Mouse (Mus musculus) midbrain, embryonic 12.5 days (tissue): Measurements from ENCODE around the gene Erbb2. TPM values are rescaled to one million over a fixed set of nuclear protein-coding genes. Genes with fewer than 3 reads are reported as not detected.
A peak's percentile ranks its signal among the peaks of the same experiment; 100 is the strongest.

Source experiments
- ATAC-seq: fragments of 200-750 bp; cut with Nextera tagmentation; 2 replicates; pipeline ENCODE4 v1.8.0; 2017; ENCODE audit warnings: low read depth, moderate TSS enrichment, moderate library complexity; ENCODE audit not compliant: low FRiP score
- H3K27ac ChIP-seq: fragments of 300-500 bp; sonication (generic); replicated peaks from 2 replicates; pipeline ENCODE4 v1.5.1; 2016; ENCODE audit warnings: mild to moderate bottlenecking
- H3K27me3 ChIP-seq: fragments of 300-500 bp; sonication (generic); 2 replicates; pipeline ENCODE4 v1.6.1; 2016; ENCODE audit warnings: mild to moderate bottlenecking
- H3K36me3 ChIP-seq: fragments of 300-500 bp; sonication (generic); 2 replicates; pipeline ENCODE4 v1.6.1; 2016
- H3K4me1 ChIP-seq: fragments of 300-500 bp; sonication (generic); 2 replicates; pipeline ENCODE4 v1.6.1; 2016
- H3K4me2 ChIP-seq: fragments of 300-500 bp; sonication (generic); replicated peaks from 2 replicates; pipeline ENCODE4 v1.6.1; 2016; ENCODE audit warnings: mild to moderate bottlenecking, moderate library complexity
- H3K4me3 ChIP-seq: fragments of 300-500 bp; sonication (generic); 2 replicates; pipeline ENCODE4 v1.5.1; 2016; ENCODE audit warnings: mild to moderate bottlenecking
- H3K9ac ChIP-seq: fragments of 300-500 bp; sonication (generic); replicated peaks from 2 replicates; pipeline ENCODE4 v1.6.1; 2016; ENCODE audit warnings: mild to moderate bottlenecking, moderate library complexity
- H3K9me3 ChIP-seq: fragments of 300-500 bp; sonication (generic); 2 replicates; pipeline ENCODE4 v1.6.1; 2016; ENCODE audit warnings: mild to moderate bottlenecking
- WGBS: fragments of 180-500 bp; shearing (Covaris S2); methylation state at CpG from one replicate; pipeline ENCODE4 v1.1.7; 2016; 5-methylcytosine and 5-hydroxymethylcytosine counted together
- polyA plus RNA-seq: library from polyadenylated mRNA; unstranded; fragments of >200 nt; fragmentation: Nextera tagmentation; extraction: Ambion mirVana; gene quantifications from 2 replicates; pipeline ENCODE4 v1.2.1, GENCODE M21; 2016

Gene Erbb2
- polyA plus RNA-seq, 1 experiment from 2014 or later: 17.4 TPM

GRCm38 (mm10) chr11:98406621-98407020 lies 5.6 kb upstream of the Erbb2 start:
- no peaks in the 10 kb centered on the region for H3K9me3 ChIP-seq
- no peak for ATAC-seq

GRCm38 (mm10) chr11:98408872-98409271 lies 3.4 kb upstream of the Erbb2 start:
- H3K4me2 ChIP-seq: peak overlapping the region; percentile 26
- no peaks in the 10 kb centered on the region for H3K36me3 ChIP-seq
- H3K27me3 ChIP-seq: peaks cover 41% of the 10 kb centered on the region
- 0 out of 2 replicates have a peak overlapping the region, but pooled peaks have one; percentile 12 for H3K9ac ChIP-seq
- no peaks in the 10 kb centered on the region for H3K9me3 ChIP-seq
- peak overlapping the region; percentile 8; the same call in 1 of the 2 replicates for H3K27ac ChIP-seq
- peaks cover 33% of the 10 kb centered on the region for H3K4me1 ChIP-seq
- H3K4me3 ChIP-seq: 0 out of 2 replicates have a peak overlapping the region, but pooled peaks have one; percentile 1
- no peak for ATAC-seq
- 54% methylated on average over 8 of the region's 8 CpGs for WGBS

More at GRCm38 (mm10) chr11:98406621-98407020, 5.6 kb upstream of the Erbb2 start:
- Histone ChIP-seq H3K4me1 (peaks cover 14% of the 10 kb centered on the region), H3K4me3 (no peak overlapping the region), H3K27me3 (peaks cover 35% of the 10 kb centered on the region), H3K4me2 (no peak overlapping the region), H3K9ac (no peak overlapping the region), H3K27ac (no peak overlapping the region), H3K36me3 (no peaks in the 10 kb centered on the region)
- WGBS: 72% methylated on average over 6 of the region's 6 CpGs

- Histone ChIP-seq H3K9ac (0 out of 2 replicates have a peak overlapping the region, but pooled peaks have one; percentile 12), H3K4me2 (peak overlapping the region; percentile 26), H3K27ac (peak overlapping the region; percentile 8; the same call in 1 of the 2 replicates), H3K36me3 (no peaks in the 10 kb centered on the region), H3K9me3 (no peaks in the 10 kb centered on the region), H3K4me1 (peaks cover 38% of the 10 kb centered on the region), H3K4me3 (0 out of 2 replicates have a peak overlapping the region, but pooled peaks have one; percentile 1), H3K27me3 (peaks cover 45% of the 10 kb centered on the region)
- WGBS: 0% methylated on average over 9 of the region's 10 CpGs
- ATAC-seq: peak; percentile 59; the same call in 1 of the 2 replicates
These were observed 2.9 kb upstream of the Erbb2 start for GRCm38 (mm10) chr11:98409341-98409822.

GRCm38 (mm10) chr11:98412797-98413301 lies 579 bp downstream of the Erbb2 start:
- no peaks in the 10 kb centered on the region for H3K36me3 ChIP-seq
- peak overlapping the region; percentile 79 for H3K4me3 ChIP-seq
- H3K9ac ChIP-seq: peak overlapping the region; percentile 80
- no peaks in the 10 kb centered on the region for H3K9me3 ChIP-seq
- H3K27me3 ChIP-seq: peaks cover 43% of the 10 kb centered on the region
- H3K4me2 ChIP-seq: peak overlapping the region; percentile 97
- H3K4me1 ChIP-seq: peaks cover 38% of the 10 kb centered on the region
- WGBS: under 1% methylated on average over 40 of the region's 40 CpGs
- H3K27ac ChIP-seq: peak overlapping the region; percentile 67
- ATAC-seq: peak; percentile 56

GRCm38 (mm10) chr11:98413731-98414130 lies 1.5 kb downstream of the Erbb2 start:
- H3K4me3 ChIP-seq: peak overlapping the region; percentile 79
- no peak overlapping the region for H3K27ac ChIP-seq
- 27% methylated on average over 7 of the region's 7 CpGs for WGBS
- peaks cover 37% of the 10 kb centered on the region for H3K4me1 ChIP-seq
- no peak for ATAC-seq
- no peaks in the 10 kb centered on the region for H3K36me3 ChIP-seq
- H3K9me3 ChIP-seq: no peaks in the 10 kb centered on the region
- peak overlapping the region; percentile 80; the same call in 1 of the 2 replicates for H3K9ac ChIP-seq
- H3K27me3 ChIP-seq: peaks cover 43% of the 10 kb centered on the region
- peak overlapping the region; percentile 97 for H3K4me2 ChIP-seq

GRCm38 (mm10) chr11:98414162-98414561 lies 1.9 kb downstream of the Erbb2 start:
- Histone ChIP-seq H3K9ac (no peak overlapping the region), H3K36me3 (no peaks in the 10 kb centered on the region), H3K4me2 (peak overlapping the region; percentile 97), H3K27ac (no peak overlapping the region), H3K27me3 (peaks cover 43% of the 10 kb centered on the region), H3K9me3 (no peaks in the 10 kb centered on the region), H3K4me1 (peaks cover 33% of the 10 kb centered on the region), H3K4me3 (0 out of 2 replicates have a peak overlapping the region, but pooled peaks have one; percentile 3)
- 28% methylated on average over 2 of the region's 2 CpGs for WGBS
- ATAC-seq: no peak

GRCm38 (mm10) chr11:98417074-98417473 lies 4.8 kb downstream of the Erbb2 start:
- H3K27ac ChIP-seq: no peak overlapping the region
- H3K4me1 ChIP-seq: peaks cover 19% of the 10 kb centered on the region
- H3K27me3 ChIP-seq: peaks cover 22% of the 10 kb centered on the region
- WGBS: 88% methylated on average over 1 of the region's 1 CpGs
- H3K9ac ChIP-seq: no peak overlapping the region
- no peaks in the 10 kb centered on the region for H3K9me3 ChIP-seq
- H3K4me2 ChIP-seq: no peak overlapping the region
- H3K4me3 ChIP-seq: no peak overlapping the region
- ATAC-seq: no peak
- no peaks in the 10 kb centered on the region for H3K36me3 ChIP-seq

GRCm38 (mm10) chr11:98418273-98418672 lies 6.0 kb downstream of the Erbb2 start:
- no peaks in the 10 kb centered on the region for H3K9me3 ChIP-seq
- 73% methylated on average over 6 of the region's 6 CpGs for WGBS
- H3K4me2 ChIP-seq: no peak overlapping the region

GRCm38 (mm10) chr11:98418939-98419547 lies 6.8 kb downstream of the Erbb2 start:
- peaks cover 6% of the 10 kb centered on the region for H3K27me3 ChIP-seq
- no peak overlapping the region for H3K9ac ChIP-seq
- WGBS: 83% methylated on average over 10 of the region's 10 CpGs
- H3K9me3 ChIP-seq: no peaks in the 10 kb centered on the region
- no peaks in the 10 kb centered on the region for H3K36me3 ChIP-seq
- ATAC-seq: no peak
- no peak overlapping the region for H3K4me2 ChIP-seq
- H3K27ac ChIP-seq: no peak overlapping the region
- H3K4me1 ChIP-seq: peaks cover 3% of the 10 kb centered on the region; the same call in 1 of the 2 replicates
- H3K4me3 ChIP-seq: no peak overlapping the region

More at GRCm38 (mm10) chr11:98418273-98418672, 6.0 kb downstream of the Erbb2 start:
- Histone ChIP-seq H3K4me1 (peaks cover 11% of the 10 kb centered on the region), H3K4me3 (no peak overlapping the region), H3K27ac (no peak overlapping the region), H3K9ac (no peak overlapping the region), H3K27me3 (peaks cover 12% of the 10 kb centered on the region), H3K36me3 (no peaks in the 10 kb centered on the region)
- no peak for ATAC-seq

GRCm38 (mm10) chr11:98426592-98426991 lies 14.3 kb downstream of the Erbb2 start:
- no peaks in the 10 kb centered on the region for H3K27me3 ChIP-seq
- H3K4me3 ChIP-seq: no peak overlapping the region
- no peaks in the 10 kb centered on the region for H3K9me3 ChIP-seq
- H3K4me2 ChIP-seq: no peak overlapping the region
- WGBS: 90% methylated on average over 7 of the region's 7 CpGs
- H3K9ac ChIP-seq: no peak overlapping the region
- H3K36me3 ChIP-seq: peaks cover 8% of the 10 kb centered on the region; the same call in 1 of the 2 replicates
- ATAC-seq: no peak
- no peak overlapping the region for H3K27ac ChIP-seq
- H3K4me1 ChIP-seq: no peaks in the 10 kb centered on the region

GRCm38 (mm10) chr11:98428436-98428835 lies 16.2 kb downstream of the Erbb2 start:
- H3K4me1 ChIP-seq: no peaks in the 10 kb centered on the region
- 87% methylated on average over 5 of the region's 5 CpGs for WGBS
- no peaks in the 10 kb centered on the region for H3K27me3 ChIP-seq
- no peak for ATAC-seq
- H3K4me2 ChIP-seq: no peak overlapping the region
- no peak overlapping the region for H3K9ac ChIP-seq
- H3K36me3 ChIP-seq: peaks cover 14% of the 10 kb centered on the region; the same call in 1 of the 2 replicates
- no peaks in the 10 kb centered on the region for H3K9me3 ChIP-seq
- H3K27ac ChIP-seq: no peak overlapping the region
- no peak overlapping the region for H3K4me3 ChIP-seq
